Mouse (Mus musculus) urinary bladder, adult 18-20 months (tissue): ENCODE data around the gene Arrdc2.

Experiments used
- DNase-seq, 2 experiments: peaks; one replicate each; pipeline ENCODE4 v3.0.0; 2022; ENCODE audit warnings: low spot score in 2 of 2, mixed read lengths in 2 of 2

Arrdc2 gene

GRCm38 (mm10) chr8:70864712-70865221 is 25.2 kb upstream of the Arrdc2 start:
- no peak for DNase-seq

GRCm38 (mm10) chr8:70863956-70864711 is 24.6 kb upstream of the Arrdc2 start:
- no peak for DNase-seq

GRCm38 (mm10) chr8:70862824-70863641 is 23.5 kb upstream of the Arrdc2 start, which contains the start of gene Kcnn1:
Kcnn1 (minus strand) TSS chr8:70863258.
- no peak for DNase-seq

- no peak for DNase-seq
These were observed 18.0 kb upstream of the Arrdc2 start for GRCm38 (mm10) chr8:70857516-70857915.

GRCm38 (mm10) chr8:70856541-70857197 is 17.1 kb upstream of the Arrdc2 start:
- peak; percentile 53 for DNase-seq

GRCm38 (mm10) chr8:70856028-70856427 is 16.5 kb upstream of the Arrdc2 start:
- no peak for DNase-seq

GRCm38 (mm10) chr8:70853863-70854262 is 14.3 kb upstream of the Arrdc2 start:
- DNase-seq: no peak

GRCm38 (mm10) chr8:70852595-70853231 is 13.2 kb upstream of the Arrdc2 start:
- DNase-seq: no peak

GRCm38 (mm10) chr8:70851837-70852236 is 12.3 kb upstream of the Arrdc2 start:
- no peak for DNase-seq

- DNase-seq: no peak
These were observed 11.4 kb upstream of the Arrdc2 start for GRCm38 (mm10) chr8:70850947-70851346.

GRCm38 (mm10) chr8:70850132-70850845 is 10.8 kb upstream of the Arrdc2 start:
- DNase-seq: no peak

- no peak for DNase-seq
These were observed 9.9 kb upstream of the Arrdc2 start for GRCm38 (mm10) chr8:70849333-70849990.

- DNase-seq: no peak
These were observed 7.0 kb upstream of the Arrdc2 start for GRCm38 (mm10) chr8:70846371-70847154.

- DNase-seq: no peak
These were observed 5.6 kb upstream of the Arrdc2 start for GRCm38 (mm10) chr8:70845108-70845507.

- DNase-seq: peak; percentile 80 to 82
These were observed 5.0 kb upstream of the Arrdc2 start for GRCm38 (mm10) chr8:70844523-70844922.

GRCm38 (mm10) chr8:70843941-70844340 is 4.4 kb upstream of the Arrdc2 start:
- no peak for DNase-seq

- DNase-seq: no peak
These were observed 3.8 kb upstream of the Arrdc2 start for GRCm38 (mm10) chr8:70843214-70843773.

GRCm38 (mm10) chr8:70842484-70842883 is 3.0 kb upstream of the Arrdc2 start:
- DNase-seq: no peak
